Mouse (Mus musculus): Measurements from ENCODE around the gene Psmg4.

DNA sequence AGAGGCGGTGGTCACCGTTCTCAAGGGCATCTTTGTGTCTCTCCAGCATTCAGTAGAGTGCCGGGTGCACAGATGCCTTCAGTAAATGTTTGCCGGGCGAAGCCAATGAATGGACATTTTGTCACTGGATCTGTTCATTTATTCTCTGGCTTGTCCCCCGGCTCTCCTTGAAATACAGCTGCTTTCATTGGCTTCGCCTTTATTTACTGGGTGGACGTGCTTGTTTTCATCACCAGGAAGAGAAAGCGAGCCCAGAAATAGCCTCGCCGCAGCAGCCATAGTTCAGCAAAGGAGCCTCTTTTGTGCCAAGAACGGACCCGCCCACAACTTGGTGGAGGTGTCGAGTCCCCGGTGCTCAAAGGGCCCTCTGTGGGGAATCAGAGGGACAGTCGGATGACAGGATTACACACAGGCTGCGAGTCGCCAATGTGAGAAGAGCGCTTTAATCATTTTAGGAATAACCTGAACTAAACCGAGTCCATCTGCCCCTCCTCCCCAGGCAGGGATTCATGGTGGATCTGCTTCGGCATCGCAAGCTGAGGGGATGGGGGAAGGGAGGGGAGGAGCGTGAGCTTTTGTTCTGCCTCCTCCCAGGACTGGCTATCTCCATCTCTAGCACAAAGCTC, 13.9 kb upstream of the Psmg4 start:
- TF ChIP-seq EP300 (IDR thresholded peaks at IDR 0.05; ENCODE audit: low read depth): no peak
- no peak for TF ChIP-seq CTCF (IDR thresholded peaks at IDR 0.05; ENCODE audit: low read depth)

All from liver, embryonic 14.5 days (tissue).